Mouse (Mus musculus): ENCODE data around the gene Il17ra. TPM values are rescaled to one million over a fixed set of nuclear protein-coding genes. Genes with fewer than 3 reads are reported as not detected.

Gene Il17ra
- total RNA-seq, 2 experiments from 2014 or later: 76.6 to 93.8 TPM

DNA sequence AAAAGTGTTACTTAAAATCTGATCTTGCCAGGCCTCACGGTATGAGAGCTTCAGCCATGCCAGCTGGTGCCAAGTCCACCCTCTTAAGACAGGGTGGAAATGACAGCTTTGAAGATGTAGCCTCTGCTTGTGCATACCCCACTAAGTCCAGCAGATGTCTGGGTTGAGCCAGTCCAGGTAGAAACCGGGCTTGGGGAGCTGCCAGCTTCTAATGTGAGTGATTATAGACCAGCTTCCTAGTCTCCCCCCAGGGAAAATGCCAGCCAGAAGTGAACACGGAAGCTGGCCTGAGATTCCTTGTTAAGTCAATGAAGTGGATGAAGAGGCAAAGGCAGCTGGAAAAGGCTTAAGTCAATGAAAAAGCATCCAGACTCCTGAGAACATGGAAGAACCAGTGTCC lies 33.5 kb downstream of the Il17ra start:
- ATAC-seq (ENCODE audit: poor library complexity, severe bottlenecking): no peak

DNA sequence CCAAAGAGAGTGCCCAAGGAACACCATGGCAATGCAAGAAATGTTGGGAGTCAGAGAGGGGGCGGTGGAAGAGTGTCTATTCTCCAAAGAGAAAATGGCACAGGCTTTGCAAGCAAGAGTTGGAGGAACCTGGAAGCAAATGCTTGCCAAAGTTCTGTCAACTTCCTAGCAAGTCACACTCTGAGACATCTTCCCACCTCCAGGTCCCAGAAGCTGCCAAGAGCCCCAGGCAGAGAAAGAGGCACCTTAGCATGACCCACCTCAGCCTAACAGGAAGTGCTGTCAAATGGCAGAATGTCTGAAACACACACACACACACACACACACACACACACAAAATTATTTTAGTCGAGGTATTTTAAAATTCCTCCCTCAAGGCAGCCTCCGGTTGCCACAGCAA lies 41.0 kb downstream of the Il17ra start:
- no peak for ATAC-seq (ENCODE audit: poor library complexity, severe bottlenecking)

DNA sequence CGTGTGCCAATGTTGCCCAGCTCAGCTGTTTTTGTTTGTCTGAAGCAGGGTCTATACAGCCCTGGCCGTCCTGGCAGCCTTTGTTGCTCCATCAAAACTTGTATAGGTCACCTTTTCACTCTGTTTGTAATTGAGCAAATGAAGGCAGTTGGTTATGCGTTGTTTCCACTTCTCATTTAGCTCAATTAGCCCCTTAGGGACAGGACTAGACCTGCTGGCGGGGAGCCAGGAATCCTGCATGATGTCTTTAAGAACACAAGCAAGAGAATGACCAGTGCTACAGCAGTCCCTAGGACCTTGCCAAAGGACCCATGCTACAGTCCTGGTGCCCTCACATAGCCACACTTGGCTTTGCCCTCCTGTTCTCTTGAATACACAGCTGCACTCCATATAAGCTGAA lies 42.5 kb downstream of the Il17ra start:
- ATAC-seq (ENCODE audit: poor library complexity, severe bottlenecking): no peak

DNA sequence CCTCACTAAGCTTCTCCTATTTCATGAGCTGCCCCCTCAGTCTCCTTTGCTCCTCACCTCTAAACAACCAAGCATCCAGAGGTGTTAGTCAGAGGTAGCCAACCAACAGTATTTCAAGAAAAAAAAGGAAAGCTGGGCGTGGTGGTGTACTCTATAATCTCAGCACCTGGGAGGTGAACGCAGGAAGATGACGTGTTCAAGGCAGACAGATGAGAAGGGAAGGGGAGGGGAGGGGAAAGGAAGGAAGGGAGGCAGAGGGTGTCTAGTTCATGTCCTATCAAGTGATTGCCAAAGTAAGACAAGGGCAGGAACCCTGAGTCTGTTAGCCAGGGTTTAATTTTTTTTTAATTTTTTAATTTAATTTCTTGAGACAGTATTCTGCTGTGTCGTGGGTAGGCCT lies 45.6 kb downstream of the Il17ra start:
- no peak for ATAC-seq (ENCODE audit: poor library complexity, severe bottlenecking)

DNA sequence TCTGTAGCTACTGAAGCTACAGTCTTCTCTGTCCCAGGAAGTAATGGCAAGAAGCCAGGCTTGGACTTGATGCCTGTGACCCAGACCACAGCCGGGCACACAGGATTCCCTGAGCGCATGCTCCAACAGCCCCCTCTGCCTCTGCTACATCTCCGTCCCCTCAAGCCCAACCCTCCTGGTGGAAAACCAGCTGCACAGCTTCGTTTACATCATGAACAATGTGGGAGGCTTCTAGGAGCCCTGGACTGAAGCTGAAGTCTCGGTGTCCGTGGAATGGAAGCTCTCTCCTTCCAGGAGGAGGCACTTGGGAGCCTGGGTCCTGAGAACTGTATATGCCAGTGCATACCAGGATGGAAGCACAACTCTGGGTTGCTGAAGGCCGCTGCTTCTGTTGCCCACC lies 46.9 kb downstream of the Il17ra start:
- ATAC-seq (ENCODE audit: poor library complexity, severe bottlenecking): no peak

DNA sequence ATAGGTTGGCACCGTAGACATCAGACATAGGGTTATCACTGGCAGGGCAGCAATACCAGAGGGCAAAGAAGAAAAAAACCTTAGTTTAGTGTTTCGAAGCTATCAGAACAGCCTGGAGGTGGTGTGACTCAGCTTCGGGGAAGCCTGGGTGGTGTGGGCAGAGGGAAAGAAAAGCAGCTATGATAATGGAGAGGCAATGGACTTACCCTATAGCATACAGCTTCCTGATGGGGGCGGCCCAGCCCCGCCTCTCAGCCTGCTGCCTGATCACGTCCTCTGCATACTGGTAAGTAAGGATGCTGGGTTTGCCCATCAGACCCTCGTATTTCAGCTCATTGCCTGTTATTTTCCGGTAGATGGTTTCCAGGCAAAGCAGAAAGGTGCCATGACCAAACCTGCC lies 47.4 kb downstream of the Il17ra start:
- no peak for ATAC-seq (ENCODE audit: poor library complexity, severe bottlenecking)

DNA sequence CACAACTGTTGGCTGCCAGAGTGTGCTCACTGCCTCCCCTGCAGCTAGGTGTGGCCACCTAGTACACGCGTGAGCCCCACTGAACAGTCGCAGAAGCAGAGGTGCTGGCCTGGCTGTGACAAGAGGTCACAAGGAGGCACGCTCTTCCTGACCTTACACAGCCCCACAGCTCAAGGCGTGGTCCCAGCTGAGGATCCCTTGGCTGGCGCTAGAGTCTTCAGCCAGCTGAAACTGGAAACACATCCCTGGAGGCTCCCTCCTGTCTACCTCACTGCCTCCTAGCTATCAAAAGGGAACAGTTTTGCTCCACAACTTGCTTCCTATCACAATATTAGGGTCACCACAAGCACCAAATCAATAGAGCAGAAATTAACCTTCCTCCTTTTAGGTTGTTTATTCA lies 48.2 kb downstream of the Il17ra start:
- ATAC-seq (ENCODE audit: poor library complexity, severe bottlenecking): no peak

DNA sequence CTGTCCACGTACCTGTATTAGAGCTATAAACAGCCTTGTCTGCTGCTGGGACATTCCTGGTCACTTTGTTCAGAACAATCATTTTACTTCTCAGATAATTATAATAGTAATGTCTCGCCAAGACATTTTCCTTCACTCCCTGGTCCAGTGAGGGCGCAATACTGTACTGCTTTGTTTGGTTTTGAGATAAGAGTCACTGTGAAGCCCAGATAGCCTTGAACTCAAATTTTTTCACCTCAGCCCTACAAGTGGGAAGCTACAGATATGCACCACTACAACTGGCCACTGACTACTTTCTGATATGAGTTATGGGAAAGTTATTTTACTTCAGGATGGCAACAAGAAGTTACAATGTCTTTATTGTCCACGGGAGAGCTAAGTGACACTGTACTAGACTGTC lies 53.4 kb downstream of the Il17ra start:
- peak; percentile 40; the same call in 1 of the 2 replicates for ATAC-seq (ENCODE audit: poor library complexity, severe bottlenecking)

DNA sequence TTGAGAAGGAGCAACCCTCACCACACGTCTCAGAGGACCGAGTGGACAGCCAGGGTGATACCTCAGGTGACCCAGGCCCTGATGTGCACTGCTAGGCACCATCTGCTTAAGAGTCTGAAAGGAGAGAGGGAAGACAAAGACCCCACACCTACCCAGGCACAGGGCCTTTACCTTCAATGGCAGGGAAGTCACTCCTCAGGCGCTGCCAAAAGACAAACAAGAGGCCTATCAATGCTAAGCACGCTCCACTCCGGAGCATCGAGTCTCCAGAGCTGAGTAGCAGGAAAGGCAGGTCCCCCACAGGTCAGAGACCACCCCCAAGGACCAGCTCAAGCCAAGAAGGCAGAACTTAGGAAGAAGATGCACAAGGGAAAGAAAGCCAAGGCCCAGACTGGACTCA lies 53.8 kb downstream of the Il17ra start:
- no peak for ATAC-seq (ENCODE audit: poor library complexity, severe bottlenecking)

DNA sequence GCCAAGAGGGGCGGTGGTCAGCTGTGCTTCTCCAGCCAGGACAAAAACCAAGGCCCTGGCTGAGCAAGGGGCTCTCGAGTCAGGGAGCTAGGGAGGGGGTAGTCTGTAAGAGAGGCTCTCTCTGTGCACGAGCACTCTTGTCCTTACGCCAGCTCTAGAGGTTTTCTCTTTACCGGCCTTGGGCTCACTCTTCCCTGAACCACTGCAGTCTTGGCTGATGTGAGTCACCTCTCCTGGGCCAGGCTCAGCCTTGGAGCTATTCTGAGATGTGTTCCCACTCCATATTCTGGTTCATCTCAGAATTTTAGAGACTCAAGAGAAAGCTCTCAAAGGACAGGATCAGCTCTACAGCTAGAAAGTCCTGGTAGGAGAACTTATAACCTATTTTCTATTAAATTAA lies 54.3 kb downstream of the Il17ra start:
- ATAC-seq (ENCODE audit: poor library complexity, severe bottlenecking): no peak

DNA sequence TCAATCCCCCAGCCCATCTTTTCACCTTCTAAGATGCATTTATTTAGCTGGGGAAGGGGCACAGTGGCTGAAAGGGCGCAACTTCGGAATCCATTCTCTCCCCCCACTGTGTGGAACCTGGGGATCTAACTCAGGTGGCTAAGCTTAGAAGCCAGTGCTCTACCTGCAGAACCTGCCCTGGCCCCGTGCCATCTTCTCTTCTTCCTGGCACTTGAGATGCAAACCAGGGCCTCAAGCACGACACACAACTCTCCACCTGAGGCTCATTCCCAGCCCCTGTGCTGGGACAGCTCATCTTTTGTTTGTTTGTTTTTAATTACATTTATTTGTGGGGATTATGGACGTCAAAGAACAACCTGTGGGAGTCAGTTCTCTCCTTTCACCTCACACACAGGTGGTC lies 56.6 kb downstream of the Il17ra start:
- no peak for ATAC-seq (ENCODE audit: poor library complexity, severe bottlenecking)

DNA sequence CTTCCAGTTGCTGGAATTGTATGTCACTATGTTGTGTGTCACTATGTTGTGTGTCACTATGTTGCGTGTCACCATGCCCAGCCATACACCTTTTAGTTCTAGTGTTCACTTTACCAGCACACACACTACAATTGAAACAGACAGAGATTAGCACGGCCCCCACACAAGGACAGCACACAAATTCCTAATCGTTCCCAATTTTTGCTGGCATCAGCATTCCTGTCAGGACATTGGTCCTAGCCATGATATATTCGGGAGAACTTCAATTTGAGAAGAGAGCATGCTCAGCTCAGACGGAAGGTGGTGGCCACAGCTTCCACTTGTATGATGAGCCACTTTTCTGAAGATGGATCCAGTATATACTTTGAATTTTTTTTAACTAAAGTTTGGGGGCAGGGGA lies 61.7 kb downstream of the Il17ra start:
- no peak for ATAC-seq (ENCODE audit: poor library complexity, severe bottlenecking)

DNA sequence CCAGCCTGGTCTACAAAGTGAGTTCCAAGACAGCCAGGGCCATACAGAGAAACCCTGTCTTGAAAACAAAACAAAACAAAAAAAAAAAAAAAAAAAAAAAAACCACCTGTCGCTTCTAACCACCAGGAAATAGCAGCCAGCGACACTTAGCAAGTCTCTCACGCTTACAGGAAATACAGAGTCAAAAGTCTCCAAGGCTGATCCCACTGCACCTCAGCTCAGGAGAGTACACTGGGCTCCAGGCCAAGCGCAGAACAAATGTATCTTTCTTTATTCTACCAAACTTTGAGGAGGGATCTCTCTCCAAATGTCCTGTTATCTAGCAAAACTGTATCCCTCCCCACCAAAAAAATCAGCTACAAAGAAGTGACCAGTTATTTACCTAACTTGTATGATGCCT lies 66.1 kb downstream of the Il17ra start:
- no peak for ATAC-seq (ENCODE audit: poor library complexity, severe bottlenecking)

DNA sequence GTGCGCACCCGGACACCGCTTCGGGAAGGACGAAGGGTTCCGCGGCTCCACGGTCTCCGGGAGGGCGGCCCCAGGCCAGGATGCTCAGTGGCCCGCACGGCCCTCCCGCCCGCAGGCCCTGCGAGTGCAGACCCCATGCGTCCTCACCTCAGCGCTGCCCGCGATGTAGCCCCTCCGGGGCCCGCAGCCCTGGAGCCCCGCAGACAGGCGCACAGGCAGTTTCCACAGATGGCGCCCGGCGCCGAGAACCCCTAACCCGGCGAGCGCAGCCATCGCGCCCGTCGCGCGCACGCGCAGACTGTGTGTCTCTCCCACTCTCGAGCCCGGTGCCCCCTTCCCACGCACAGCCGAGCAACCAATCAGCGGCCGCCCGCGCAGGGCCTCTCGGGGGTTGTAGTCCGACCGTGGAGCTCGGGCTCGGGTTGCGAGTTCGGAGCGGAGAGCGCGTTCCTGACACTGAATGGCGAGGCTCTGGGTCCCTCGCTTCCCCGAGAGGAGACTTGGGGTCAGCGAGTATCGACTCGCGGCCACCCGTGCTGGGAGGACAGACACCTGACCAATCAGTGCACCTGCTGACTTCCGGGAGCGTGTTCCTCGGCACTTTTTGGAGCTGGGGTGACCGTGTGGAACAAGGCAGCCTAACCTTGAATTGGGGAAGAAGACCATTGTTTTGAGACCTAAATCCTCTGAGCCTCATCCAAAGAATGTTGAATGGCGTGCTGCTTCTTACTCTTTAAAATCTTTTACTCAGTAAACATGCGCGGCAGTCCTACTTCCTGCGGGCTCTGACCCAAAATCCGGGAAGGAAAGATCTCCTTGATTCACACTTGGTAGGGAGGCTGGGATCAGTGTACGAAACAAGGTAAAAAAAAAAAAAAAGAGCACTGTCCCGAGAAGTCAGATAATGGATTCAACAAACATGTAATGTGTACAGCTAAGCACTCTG lies 68.2 kb downstream of the Il17ra start, which contains the start of gene Hdhd5:
TSS of gene Hdhd5 (minus strand) at position 300 of the 946 bp plus-strand sequence.
- ATAC-seq (ENCODE audit: poor library complexity, severe bottlenecking): peak; percentile 98

DNA sequence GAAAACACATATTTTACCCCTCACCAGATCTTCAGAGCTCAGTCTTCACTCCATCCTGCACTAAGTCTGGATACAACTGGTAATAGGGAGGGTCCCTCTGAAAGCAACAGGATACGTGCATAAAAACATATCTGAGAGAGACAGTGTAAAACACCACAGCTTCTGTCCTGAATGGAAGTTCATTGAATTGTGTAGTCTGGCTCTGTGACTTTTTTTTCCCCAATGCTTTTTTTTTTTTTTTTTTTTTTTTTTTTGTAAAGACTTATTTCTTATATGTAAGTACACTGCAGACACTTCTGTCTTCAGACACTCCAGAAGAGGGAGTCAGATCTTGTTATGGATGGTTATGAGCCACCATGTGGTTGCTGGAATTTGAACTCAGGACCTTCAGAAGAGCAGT lies 69.5 kb downstream of the Il17ra start:
- ATAC-seq (ENCODE audit: poor library complexity, severe bottlenecking): no peak

DNA sequence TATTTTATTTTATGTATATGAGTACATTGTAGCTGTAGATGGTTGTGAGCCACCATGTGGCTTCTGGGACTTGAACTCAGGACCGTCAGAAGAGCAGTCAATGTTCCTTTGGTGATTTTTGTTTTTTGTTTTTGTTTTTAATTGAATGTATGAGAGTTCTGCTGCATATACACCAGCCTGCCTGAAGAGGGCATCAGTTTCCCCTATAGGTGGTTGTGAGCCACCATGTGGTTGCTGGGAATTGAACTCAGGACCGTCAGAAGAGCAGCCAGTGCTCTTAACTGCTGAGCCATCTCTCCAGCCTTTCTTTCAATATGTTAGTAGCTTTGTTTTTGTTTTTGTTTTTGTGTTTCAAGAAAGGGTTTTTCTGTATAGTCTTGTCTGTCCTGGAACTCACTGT lies 73.3 kb downstream of the Il17ra start:
- no peak for ATAC-seq (ENCODE audit: poor library complexity, severe bottlenecking)

Other genes with a start within 250 kb of the Il17ra start
- gene D330020A13Rik, start 168.9 kb upstream of the Il17ra start, total RNA-seq (2015): not detected in 2 replicates
- not detected in 2 replicates for gene D330020A13Rik, start 168.9 kb upstream of the Il17ra start, total RNA-seq (2017)
- gene B4galnt3, start 168.7 kb upstream of the Il17ra start, total RNA-seq (2015): not detected in 2 replicates
- gene B4galnt3, start 168.7 kb upstream of the Il17ra start, total RNA-seq (2017): not detected in 2 replicates
- gene Kdm5a, start 99.1 kb upstream of the Il17ra start, total RNA-seq (2015): 26.6 and 28.9 TPM in 2 replicates
- gene Kdm5a, start 99.1 kb upstream of the Il17ra start, total RNA-seq (2017): 98.9 and 121 TPM in 2 replicates
- 8.9 and 12.0 TPM in 2 replicates for gene Ccdc77, start 98.9 kb upstream of the Il17ra start, total RNA-seq (2015)
- 21.1 and 25.7 TPM in 2 replicates for gene Ccdc77, start 98.9 kb upstream of the Il17ra start, total RNA-seq (2017)
- gene Tmem121b, start 30.6 kb downstream of the Il17ra start, total RNA-seq (2015): 0.05 TPM in 1 of 2 replicates, not detected in the other
- gene Tmem121b, start 30.6 kb downstream of the Il17ra start, total RNA-seq (2017): not detected in 2 replicates
- gene Hdhd5, start 68.1 kb downstream of the Il17ra start, total RNA-seq (2015): 4.4 and 6.6 TPM in 2 replicates
- 9.4 and 11.0 TPM in 2 replicates for gene Hdhd5, start 68.1 kb downstream of the Il17ra start, total RNA-seq (2017)
- gene Cecr2, start 203.1 kb downstream of the Il17ra start, total RNA-seq (2015): 0.25 and 0.55 TPM in 2 replicates
- 1.7 and 2.4 TPM in 2 replicates for gene Cecr2, start 203.1 kb downstream of the Il17ra start, total RNA-seq (2017)

All from megakaryocyte, adult 5-6 weeks (primary cell).